Mouse (Mus musculus): Measurements from ENCODE around the gene Nt5dc3. TPM values are rescaled to one million over a fixed set of nuclear protein-coding genes. Genes with fewer than 3 reads are reported as not detected.

Gene Nt5dc3
- polyA plus RNA-seq, 1 experiment from 2014 or later: 0.69 TPM

- H3K27ac ChIP-seq (ENCODE audit: low read depth, low read length): no peak within 1 kb of the TSS
- 0 out of 2 replicates have a peak, but pooled peaks cover 2% of the 10 kb centered on the region for H3K9me3 ChIP-seq (ENCODE audit: control insufficient read depth)
- H3K4me1 ChIP-seq (replicated peaks; ENCODE audit: control insufficient read depth, insufficient read depth, low read length): no peaks in the 10 kb centered on the region
- H3K4me3 ChIP-seq (ENCODE audit: low read depth, low read length): no peak within 1 kb of the TSS
- 40% methylated on average over 5 of the region's 5 CpGs for WGBS
- no peak for ATAC-seq
- no peak within 1 kb of the TSS for H3K4me2 ChIP-seq (replicated peaks; ENCODE audit: low read depth)
- H3K36me3 ChIP-seq (ENCODE audit: control insufficient read depth, insufficient read depth): no peaks in the 10 kb centered on the region
- H3K9ac ChIP-seq (ENCODE audit: low read depth, low read length): no peak within 1 kb of the TSS
- TF ChIP-seq CTCF (IDR thresholded peaks at IDR 0.05; ENCODE audit: low read depth): no peak
- no peaks in the 10 kb centered on the region; the same call in 1 of the 2 replicates for H3K27me3 ChIP-seq (replicated peaks; ENCODE audit: control insufficient read depth, insufficient read depth, low read length)
These were observed 15.1 kb upstream of the Nt5dc3 start, which contains the start of gene Gm49358 for GRCm38 (mm10) chr10:86763672-86764071. Gm49358 (plus strand) TSS chr10:86763972.

- H3K27ac ChIP-seq (ENCODE audit: low read depth, low read length): no peak overlapping the region
- H3K4me1 ChIP-seq (replicated peaks; ENCODE audit: control insufficient read depth, insufficient read depth, low read length): no peaks in the 10 kb centered on the region
- TF ChIP-seq CTCF (IDR thresholded peaks at IDR 0.05; ENCODE audit: low read depth): no peak
- 0 out of 2 replicates have a peak, but pooled peaks cover 2% of the 10 kb centered on the region for H3K9me3 ChIP-seq (ENCODE audit: control insufficient read depth)
- H3K36me3 ChIP-seq (ENCODE audit: control insufficient read depth, insufficient read depth): no peaks in the 10 kb centered on the region
- no peaks in the 10 kb centered on the region; the same call in 1 of the 2 replicates for H3K27me3 ChIP-seq (replicated peaks; ENCODE audit: control insufficient read depth, insufficient read depth, low read length)
- no peak overlapping the region for H3K9ac ChIP-seq (ENCODE audit: low read depth, low read length)
- H3K4me2 ChIP-seq (replicated peaks; ENCODE audit: low read depth): no peak overlapping the region
- no peak overlapping the region for H3K4me3 ChIP-seq (ENCODE audit: low read depth, low read length)
- no peak for ATAC-seq
- WGBS: 83% methylated on average over 4 of the region's 4 CpGs
These were observed 13.3 kb upstream of the Nt5dc3 start for GRCm38 (mm10) chr10:86765344-86765966.

GRCm38 (mm10) chr10:86769216-86769615, 9.6 kb upstream of the Nt5dc3 start:
- no peak for TF ChIP-seq CTCF (IDR thresholded peaks at IDR 0.05; ENCODE audit: low read depth)
- Histone ChIP-seq H3K27me3 (replicated peaks; ENCODE audit: control insufficient read depth, insufficient read depth, low read length) (peaks cover 8% of the 10 kb centered on the region; the same call in 1 of the 2 replicates), H3K27ac (ENCODE audit: low read depth, low read length) (no peak overlapping the region), H3K4me1 (replicated peaks; ENCODE audit: control insufficient read depth, insufficient read depth, low read length) (no peaks in the 10 kb centered on the region), H3K9ac (ENCODE audit: low read depth, low read length) (no peak overlapping the region), H3K9me3 (ENCODE audit: control insufficient read depth) (no peaks in the 10 kb centered on the region), H3K36me3 (ENCODE audit: control insufficient read depth, insufficient read depth) (no peaks in the 10 kb centered on the region), H3K4me3 (ENCODE audit: low read depth, low read length) (no peak overlapping the region), H3K4me2 (replicated peaks; ENCODE audit: low read depth) (no peak overlapping the region)
- ATAC-seq: no peak
- 67% methylated on average over 5 of the region's 5 CpGs for WGBS

GRCm38 (mm10) chr10:86769797-86770196, 9.0 kb upstream of the Nt5dc3 start:
- ATAC-seq: no peak
- no peak overlapping the region for H3K27ac ChIP-seq (ENCODE audit: low read depth, low read length)
- H3K27me3 ChIP-seq (replicated peaks; ENCODE audit: control insufficient read depth, insufficient read depth, low read length): peaks cover 8% of the 10 kb centered on the region; the same call in 1 of the 2 replicates
- H3K4me3 ChIP-seq (ENCODE audit: low read depth, low read length): no peak overlapping the region
- TF ChIP-seq CTCF (IDR thresholded peaks at IDR 0.05; ENCODE audit: low read depth): no peak
- no peak overlapping the region for H3K9ac ChIP-seq (ENCODE audit: low read depth, low read length)
- no peaks in the 10 kb centered on the region for H3K4me1 ChIP-seq (replicated peaks; ENCODE audit: control insufficient read depth, insufficient read depth, low read length)
- H3K9me3 ChIP-seq (ENCODE audit: control insufficient read depth): no peaks in the 10 kb centered on the region
- WGBS: 33% methylated on average over 4 of the region's 4 CpGs
- no peak overlapping the region for H3K4me2 ChIP-seq (replicated peaks; ENCODE audit: low read depth)
- no peaks in the 10 kb centered on the region for H3K36me3 ChIP-seq (ENCODE audit: control insufficient read depth, insufficient read depth)

GRCm38 (mm10) chr10:86771701-86772100, 7.1 kb upstream of the Nt5dc3 start:
- no peak overlapping the region for H3K4me3 ChIP-seq (ENCODE audit: low read depth, low read length)
- no peak for TF ChIP-seq CTCF (IDR thresholded peaks at IDR 0.05; ENCODE audit: low read depth)
- ATAC-seq: no peak
- H3K36me3 ChIP-seq (ENCODE audit: control insufficient read depth, insufficient read depth): no peaks in the 10 kb centered on the region
- WGBS: 79% methylated on average over 5 of the region's 5 CpGs
- no peak overlapping the region for H3K9ac ChIP-seq (ENCODE audit: low read depth, low read length)
- H3K9me3 ChIP-seq (ENCODE audit: control insufficient read depth): no peaks in the 10 kb centered on the region
- no peak overlapping the region for H3K4me2 ChIP-seq (replicated peaks; ENCODE audit: low read depth)
- H3K27ac ChIP-seq (ENCODE audit: low read depth, low read length): no peak overlapping the region
- peaks cover 11% of the 10 kb centered on the region; the same call in 1 of the 2 replicates for H3K27me3 ChIP-seq (replicated peaks; ENCODE audit: control insufficient read depth, insufficient read depth, low read length)
- no peaks in the 10 kb centered on the region for H3K4me1 ChIP-seq (replicated peaks; ENCODE audit: control insufficient read depth, insufficient read depth, low read length)

- 50% methylated on average over 6 of the region's 6 CpGs for WGBS
- peaks cover 11% of the 10 kb centered on the region; the same call in 1 of the 2 replicates for H3K27me3 ChIP-seq (replicated peaks; ENCODE audit: control insufficient read depth, insufficient read depth, low read length)
- no peak overlapping the region for H3K4me3 ChIP-seq (ENCODE audit: low read depth, low read length)
- H3K4me1 ChIP-seq (replicated peaks; ENCODE audit: control insufficient read depth, insufficient read depth, low read length): no peaks in the 10 kb centered on the region
- no peak overlapping the region for H3K9ac ChIP-seq (ENCODE audit: low read depth, low read length)
- no peak for ATAC-seq
- no peak overlapping the region for H3K4me2 ChIP-seq (replicated peaks; ENCODE audit: low read depth)
- no peak for TF ChIP-seq CTCF (IDR thresholded peaks at IDR 0.05; ENCODE audit: low read depth)
- H3K27ac ChIP-seq (ENCODE audit: low read depth, low read length): no peak overlapping the region
- no peaks in the 10 kb centered on the region for H3K36me3 ChIP-seq (ENCODE audit: control insufficient read depth, insufficient read depth)
- no peaks in the 10 kb centered on the region for H3K9me3 ChIP-seq (ENCODE audit: control insufficient read depth)
These were observed 6.6 kb upstream of the Nt5dc3 start for GRCm38 (mm10) chr10:86772231-86772631.

Measured in intestine, postnatal 0 days (tissue).